Mouse (Mus musculus): ENCODE data around the gene Spats1. TPM values are rescaled to one million over a fixed set of nuclear protein-coding genes. Genes with fewer than 3 reads are reported as not detected.
"Not testable (repeated sequence)": the region's sequence is repeated elsewhere in the genome, so short reads cannot be mapped to it uniquely, and the experiment has no call there.

The Spats1 gene
- polyA plus RNA-seq, 1 experiment from 2014 or later: 1.4 TPM

DNA sequence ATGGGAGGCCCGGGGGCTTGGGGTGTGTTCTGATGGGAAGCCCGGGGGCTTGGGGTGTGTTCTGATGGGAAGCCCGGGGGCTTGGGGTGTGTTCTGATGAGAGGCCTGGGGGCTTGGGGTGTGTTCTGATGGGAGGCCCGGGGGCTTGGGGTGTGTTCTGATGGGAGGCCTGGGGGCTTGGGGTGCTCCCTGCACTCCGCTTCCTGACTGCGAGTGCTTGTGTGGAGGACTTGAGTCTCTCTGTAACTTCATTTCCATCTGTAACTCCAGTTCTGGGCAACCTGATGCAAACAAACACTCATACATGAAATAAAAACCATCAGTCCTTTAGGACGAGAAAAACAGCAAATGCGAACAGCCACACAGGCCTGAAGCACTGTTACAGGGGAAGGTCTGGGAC lies 16.2 kb downstream of the Spats1 start:
- H3K9me3 ChIP-seq: no peaks in the 10 kb centered on the region
- H3K27me3 ChIP-seq: no peaks in the 10 kb centered on the region
- H3K9ac ChIP-seq (replicated peaks): no peak overlapping the region
- H3K4me3 ChIP-seq (replicated peaks): no peak overlapping the region
- H3K36me3 ChIP-seq: no peaks in the 10 kb centered on the region
- WGBS: 91% methylated on average over 8 of the region's 8 CpGs
- no peak for ATAC-seq
- H3K4me2 ChIP-seq (replicated peaks): no peak overlapping the region
- H3K4me1 ChIP-seq (replicated peaks): peaks cover 13% of the 10 kb centered on the region
- no peak overlapping the region for H3K27ac ChIP-seq

DNA sequence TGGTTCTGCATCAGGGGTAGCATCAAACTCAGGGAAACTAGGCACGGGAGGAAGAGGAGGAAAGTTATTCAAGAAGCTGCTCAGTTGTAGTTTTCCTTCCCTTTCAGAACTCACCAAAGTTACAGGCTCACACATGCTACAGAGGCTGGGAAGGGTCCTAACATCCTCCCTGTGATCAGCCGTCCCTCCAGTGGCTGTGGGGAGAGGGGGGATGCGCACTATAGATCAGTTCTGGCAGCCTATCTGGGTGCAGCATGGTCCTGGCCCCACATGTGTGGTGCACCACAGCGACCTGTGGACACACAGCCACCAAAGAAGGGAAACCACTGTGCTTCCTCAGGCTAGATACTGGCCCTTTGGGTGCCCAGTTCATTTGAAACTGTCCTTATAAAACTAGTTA lies 16.7 kb downstream of the Spats1 start:
- Histone ChIP-seq H3K36me3 (no peaks in the 10 kb centered on the region), H3K27ac (no peak overlapping the region), H3K9ac (replicated peaks) (no peak overlapping the region), H3K9me3 (no peaks in the 10 kb centered on the region), H3K4me2 (replicated peaks) (no peak overlapping the region), H3K4me1 (replicated peaks) (peaks cover 13% of the 10 kb centered on the region), H3K4me3 (replicated peaks) (no peak overlapping the region), H3K27me3 (no peaks in the 10 kb centered on the region)
- no peak for ATAC-seq
- 83% methylated on average over 4 of the region's 4 CpGs for WGBS

- Histone ChIP-seq H3K4me3 (replicated peaks) (no peak overlapping the region), H3K36me3 (no peaks in the 10 kb centered on the region), H3K4me1 (replicated peaks) (peaks cover 13% of the 10 kb centered on the region), H3K9ac (replicated peaks) (no peak overlapping the region), H3K27ac (no peak overlapping the region; the same call in 1 of the 2 replicates), H3K27me3 (no peaks in the 10 kb centered on the region), H3K4me2 (replicated peaks) (no peak overlapping the region), H3K9me3 (no peaks in the 10 kb centered on the region)
- 91% methylated on average over 5 of the region's 5 CpGs for WGBS
- ATAC-seq: no peak
Observed at GRCm38 (mm10) chr17:45457487-45457886, 17.7 kb downstream of the Spats1 start.

DNA sequence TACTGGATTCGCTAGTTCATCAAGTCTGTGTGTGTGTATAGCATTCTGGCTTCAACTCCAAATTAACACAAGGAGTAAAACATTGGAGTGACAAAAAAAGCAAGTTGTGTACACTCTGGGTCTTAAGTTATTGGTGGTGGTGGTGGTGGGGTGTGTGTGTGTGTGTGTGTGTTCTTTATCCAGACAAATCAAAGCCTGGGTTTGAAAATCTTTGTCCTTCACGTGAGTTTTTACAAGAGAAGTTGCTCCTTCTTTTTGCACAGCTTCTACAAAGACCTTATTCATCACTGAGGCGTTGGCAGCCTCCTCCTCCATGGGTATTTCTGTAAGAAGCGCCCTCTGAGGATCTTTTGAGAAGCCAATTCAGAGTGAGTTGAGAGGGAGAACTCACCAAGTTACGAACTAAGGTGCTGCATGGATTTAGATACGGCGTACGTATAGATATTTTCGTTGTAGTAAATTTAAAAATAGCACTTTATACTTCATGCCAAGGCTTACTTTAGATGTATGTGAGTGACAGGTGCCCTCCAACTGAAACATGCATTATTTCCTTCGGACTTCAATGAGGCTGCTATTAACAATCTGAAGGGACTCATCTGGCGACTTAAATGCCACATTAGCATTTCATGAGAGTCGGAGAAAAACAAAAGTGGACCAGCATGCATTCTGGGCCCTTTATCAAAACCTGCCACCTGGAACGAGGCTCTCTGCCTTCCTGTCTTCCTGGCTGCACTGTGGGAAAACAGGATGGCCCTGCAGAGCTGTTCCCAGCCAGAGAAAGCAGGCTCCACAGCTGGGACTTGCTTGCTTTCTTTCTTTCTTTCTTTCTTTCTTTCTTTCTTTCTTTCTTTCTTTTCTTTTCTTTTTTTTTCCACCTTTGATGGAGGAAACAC lies 18.7 kb downstream of the Spats1 start:
- 33% methylated on average over 13 of the region's 13 CpGs for WGBS
- Histone ChIP-seq H3K9ac (replicated peaks) (no peak overlapping the region; the same call in 1 of the 2 replicates), H3K27ac (peak overlapping the region; percentile 73), H3K27me3 (no peaks in the 10 kb centered on the region), H3K9me3 (no peaks in the 10 kb centered on the region), H3K36me3 (no peaks in the 10 kb centered on the region), H3K4me2 (replicated peaks) (0 out of 2 replicates have a peak overlapping the region, but pooled peaks have one; percentile 13), H3K4me1 (replicated peaks) (peaks cover 13% of the 10 kb centered on the region), H3K4me3 (replicated peaks) (no peak overlapping the region)
- no peak for ATAC-seq

DNA sequence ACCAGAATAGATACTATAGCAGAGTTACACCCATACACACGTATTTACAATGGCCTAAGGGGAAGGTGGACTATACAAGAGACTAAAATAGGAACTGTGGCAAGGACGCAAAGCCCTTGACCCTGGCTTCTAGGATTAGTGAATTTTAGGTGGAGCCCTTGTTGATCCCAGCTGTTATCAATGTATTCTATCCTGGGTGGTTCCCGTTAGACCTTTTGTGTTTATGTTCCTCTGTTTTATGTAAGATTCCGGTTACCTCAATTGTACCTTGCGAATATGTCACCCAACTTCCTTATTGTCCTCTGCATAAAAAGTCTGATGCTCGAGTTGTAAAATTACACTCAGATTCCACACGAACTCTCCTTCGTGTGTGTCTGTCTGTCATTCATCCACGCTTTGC lies 19.4 kb downstream of the Spats1 start:
- H3K4me2 ChIP-seq (replicated peaks); H3K27me3 ChIP-seq; H3K4me3 ChIP-seq (replicated peaks); H3K9me3 ChIP-seq; H3K9ac ChIP-seq (replicated peaks); ATAC-seq; H3K36me3 ChIP-seq: not testable (repeated sequence)
- Histone ChIP-seq H3K27ac (0 out of 2 replicates have a peak overlapping the region, but pooled peaks have one; percentile 73), H3K4me1 (replicated peaks) (peaks cover 13% of the 10 kb centered on the region)
- 80% methylated on average over 9 of the region's 9 CpGs for WGBS

GRCm38 (mm10) chr17:45454794-45455193 lies 20.4 kb downstream of the Spats1 start:
- WGBS: 97% methylated on average over 2 of the region's 2 CpGs

GRCm38 (mm10) chr17:45452271-45452670 lies 22.9 kb downstream of the Spats1 start:
- Histone ChIP-seq H3K9me3 (no peaks in the 10 kb centered on the region), H3K36me3 (0 out of 2 replicates have a peak, but pooled peaks cover 8% of the 10 kb centered on the region), H3K9ac (replicated peaks) (no peak overlapping the region), H3K4me2 (replicated peaks) (no peak overlapping the region), H3K4me3 (replicated peaks) (no peak overlapping the region), H3K4me1 (replicated peaks) (peaks cover 11% of the 10 kb centered on the region), H3K27me3 (no peaks in the 10 kb centered on the region), H3K27ac (no peak overlapping the region)
- no peak for ATAC-seq
- 91% methylated on average over 1 of the region's 1 CpGs for WGBS

More at GRCm38 (mm10) chr17:45454794-45455193, 20.4 kb downstream of the Spats1 start:
- no peak overlapping the region for H3K4me3 ChIP-seq (replicated peaks)
- no peak overlapping the region for H3K4me2 ChIP-seq (replicated peaks)
- no peaks in the 10 kb centered on the region for H3K27me3 ChIP-seq
- no peaks in the 10 kb centered on the region for H3K36me3 ChIP-seq
- ATAC-seq: no peak
- peaks cover 13% of the 10 kb centered on the region for H3K4me1 ChIP-seq (replicated peaks)
- no peak overlapping the region for H3K27ac ChIP-seq
- H3K9ac ChIP-seq (replicated peaks): no peak overlapping the region
- no peaks in the 10 kb centered on the region for H3K9me3 ChIP-seq

DNA sequence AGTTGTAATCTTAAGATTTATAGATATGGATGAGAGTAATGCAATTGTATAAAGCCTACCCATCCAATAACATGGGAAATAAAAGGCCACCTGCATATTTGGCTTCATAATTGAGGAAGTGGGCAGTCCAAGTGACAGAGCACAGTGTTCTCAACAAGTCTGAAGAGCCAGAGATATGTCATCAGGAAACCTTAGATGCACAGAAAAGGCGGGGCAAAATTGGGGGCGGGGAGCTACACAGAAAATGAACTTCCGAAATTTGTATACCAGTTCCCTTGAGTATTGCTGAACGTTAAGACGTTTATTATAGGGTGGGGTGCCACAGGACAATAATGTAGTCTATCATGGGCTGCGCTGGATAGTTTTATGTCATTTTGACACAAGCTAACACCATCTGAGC lies 25.1 kb downstream of the Spats1 start:
- Histone ChIP-seq H3K27me3 (no peaks in the 10 kb centered on the region), H3K27ac (no peak overlapping the region), H3K4me3 (replicated peaks) (no peak overlapping the region), H3K4me1 (replicated peaks) (no peaks in the 10 kb centered on the region), H3K9me3 (no peaks in the 10 kb centered on the region), H3K9ac (replicated peaks) (no peak overlapping the region), H3K36me3 (0 out of 2 replicates have a peak, but pooled peaks cover 8% of the 10 kb centered on the region), H3K4me2 (replicated peaks) (no peak overlapping the region)
- 96% methylated on average over 6 of the region's 6 CpGs for WGBS
- ATAC-seq: no peak

GRCm38 (mm10) chr17:45449586-45449985 lies 25.6 kb downstream of the Spats1 start:
- no peak overlapping the region for H3K4me3 ChIP-seq (replicated peaks)
- 0 out of 2 replicates have a peak, but pooled peaks cover 8% of the 10 kb centered on the region for H3K36me3 ChIP-seq
- no peak for ATAC-seq
- H3K27me3 ChIP-seq: no peaks in the 10 kb centered on the region
- 96% methylated on average over 8 of the region's 8 CpGs for WGBS
- H3K4me1 ChIP-seq (replicated peaks): no peaks in the 10 kb centered on the region
- no peak overlapping the region for H3K27ac ChIP-seq
- H3K9ac ChIP-seq (replicated peaks): no peak overlapping the region
- H3K4me2 ChIP-seq (replicated peaks): no peak overlapping the region
- H3K9me3 ChIP-seq: no peaks in the 10 kb centered on the region

- no peak for ATAC-seq
- H3K4me1 ChIP-seq (replicated peaks): no peaks in the 10 kb centered on the region
- no peak overlapping the region for H3K9ac ChIP-seq (replicated peaks)
- WGBS: 92% methylated on average over 2 of the region's 2 CpGs
- no peak overlapping the region for H3K27ac ChIP-seq
- H3K4me3 ChIP-seq (replicated peaks): no peak overlapping the region
- no peak overlapping the region for H3K4me2 ChIP-seq (replicated peaks)
- 0 out of 2 replicates have a peak, but pooled peaks cover 8% of the 10 kb centered on the region for H3K36me3 ChIP-seq
- no peaks in the 10 kb centered on the region for H3K9me3 ChIP-seq
- H3K27me3 ChIP-seq: no peaks in the 10 kb centered on the region
Observed at GRCm38 (mm10) chr17:45447063-45447462, 28.2 kb downstream of the Spats1 start.

GRCm38 (mm10) chr17:45445923-45446322 lies 29.3 kb downstream of the Spats1 start:
- Histone ChIP-seq H3K4me1 (replicated peaks) (no peaks in the 10 kb centered on the region), H3K27me3 (no peaks in the 10 kb centered on the region), H3K9me3 (no peaks in the 10 kb centered on the region), H3K36me3 (0 out of 2 replicates have a peak, but pooled peaks cover 8% of the 10 kb centered on the region), H3K27ac (no peak overlapping the region), H3K9ac (replicated peaks) (no peak overlapping the region), H3K4me2 (replicated peaks) (no peak overlapping the region), H3K4me3 (replicated peaks) (no peak overlapping the region)
- WGBS: 87% methylated on average over 4 of the region's 4 CpGs
- no peak for ATAC-seq

DNA sequence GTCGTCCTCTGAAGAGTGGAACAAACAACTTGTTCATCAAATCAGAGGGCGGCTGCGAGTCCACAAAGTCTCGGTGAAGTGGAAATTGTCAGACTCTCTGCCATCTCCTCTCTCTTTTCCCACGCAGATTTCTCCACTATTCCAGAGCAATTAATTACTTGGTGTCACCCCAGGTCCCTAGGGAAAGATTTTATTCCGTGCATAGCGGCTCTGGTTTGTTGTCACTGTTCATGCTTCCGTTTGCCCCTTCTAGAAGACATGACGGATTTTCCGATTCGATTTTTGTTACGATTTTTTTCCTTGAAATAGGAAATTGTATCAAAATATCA lies 41.0 kb downstream of the Spats1 start:
- no peak for ATAC-seq
- Histone ChIP-seq H3K27ac (peak overlapping the region; percentile 92), H3K36me3 (peaks cover 14% of the 10 kb centered on the region), H3K9ac (replicated peaks) (peak overlapping the region; percentile 91), H3K27me3 (no peaks in the 10 kb centered on the region), H3K9me3 (no peaks in the 10 kb centered on the region), H3K4me1 (replicated peaks) (peaks cover 31% of the 10 kb centered on the region), H3K4me2 (replicated peaks) (peak overlapping the region; percentile 75), H3K4me3 (replicated peaks) (peak overlapping the region; percentile 86)
- 6% methylated on average over 12 of the region's 12 CpGs for WGBS
